Mouse (Mus musculus) stomach, embryonic 16.5 days (tissue): Measurements from ENCODE around the gene Dapp1. TPM values are rescaled to one million over a fixed set of nuclear protein-coding genes. Genes with fewer than 3 reads are reported as not detected.

Source experiments
- ATAC-seq: fragments of 200-750 bp; cut with Nextera tagmentation; 2 replicates; pipeline ENCODE4 v1.8.0; 2017; ENCODE audit warnings: moderate number of reproducible peaks, moderate TSS enrichment; ENCODE audit not compliant: insufficient read depth, low FRiP score
- H3K27ac ChIP-seq: fragments of 300-500 bp; sonication (generic); 2 replicates; pipeline ENCODE4 v1.5.1; 2014; ENCODE audit warnings: low read length
- H3K27me3 ChIP-seq: fragments of 300-500 bp; sonication (generic); 2 replicates; pipeline ENCODE4 v1.6.1; 2014; ENCODE audit warnings: low read length, control low read depth, mixed read lengths; ENCODE audit not compliant: control insufficient read depth, insufficient read depth
- H3K36me3 ChIP-seq: fragments of 300-500 bp; sonication (generic); 2 replicates; pipeline ENCODE4 v1.6.1; 2014; ENCODE audit warnings: low read length; ENCODE audit not compliant: control insufficient read depth, insufficient read depth
- H3K4me1 ChIP-seq: fragments of 300-500 bp; sonication (generic); 2 replicates; pipeline ENCODE4 v1.6.1; 2014; ENCODE audit warnings: low read length, control low read depth, mixed read lengths; ENCODE audit not compliant: control insufficient read depth, insufficient read depth
- H3K4me2 ChIP-seq: fragments of 300-500 bp; sonication (generic); 2 replicates; pipeline ENCODE4 v1.6.1; 2014; ENCODE audit warnings: low read depth, low read length, mixed read lengths
- H3K4me3 ChIP-seq: fragments of 300-500 bp; sonication (generic); replicated peaks from 2 replicates; pipeline ENCODE4 v1.5.1; 2014; ENCODE audit warnings: mild to moderate bottlenecking, low read length
- H3K9ac ChIP-seq: fragments of 300-500 bp; sonication (generic); 2 replicates; pipeline ENCODE4 v1.6.1; 2014; ENCODE audit warnings: low read length
- H3K9me3 ChIP-seq: fragments of 300-500 bp; sonication (generic); replicated peaks from 2 replicates; pipeline ENCODE4 v1.6.1; 2016; ENCODE audit warnings: low read length, control low read depth; ENCODE audit not compliant: control insufficient read depth
- WGBS: fragments of 180-500 bp; shearing (Covaris S2); extraction: QIAGEN DNeasy Blood & Tissue Kit; methylation state at CpG from one replicate; pipeline ENCODE4 v1.1.7; 2014; 5-methylcytosine and 5-hydroxymethylcytosine counted together
- polyA plus RNA-seq: library from polyadenylated mRNA; unstranded; fragments of >200 nt; fragmentation: Nextera tagmentation; extraction: Ambion mirVana; gene quantifications from 2 replicates; pipeline ENCODE4 v1.2.1, GENCODE M21; 2015

Dapp1 gene
- polyA plus RNA-seq, 1 experiment from 2014 or later, result 18.0 TPM

DNA sequence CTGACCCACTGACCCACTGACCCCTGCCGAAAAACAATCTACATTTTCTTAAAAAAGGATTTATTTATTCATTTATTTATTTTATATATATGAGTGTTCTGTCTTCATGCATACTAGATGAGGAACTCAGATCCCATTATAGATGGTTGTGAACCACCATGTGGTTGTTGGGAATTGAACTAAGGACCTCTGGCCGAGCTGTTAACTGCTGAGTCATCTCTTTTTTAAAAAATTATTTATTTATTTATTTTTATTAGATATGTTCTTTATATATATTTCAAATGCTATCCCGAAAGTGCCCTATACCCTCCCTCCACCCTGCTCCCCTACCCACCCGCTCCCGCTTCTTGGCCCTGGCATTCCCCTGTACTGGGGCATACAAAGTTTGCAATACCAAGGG lies 100.3 kb downstream of the Dapp1 start:
- ATAC-seq, result no peak
- Histone ChIP-seq H3K9ac (no peak overlapping the region), H3K27me3 (no peaks in the 10 kb centered on the region), H3K27ac (no peak overlapping the region), H3K4me2 (no peak overlapping the region), H3K4me3 (no peak overlapping the region), H3K4me1 (no peaks in the 10 kb centered on the region), H3K9me3 (0 out of 2 replicates have a peak, but pooled peaks cover 5% of the 10 kb centered on the region), H3K36me3 (0 out of 2 replicates have a peak, but pooled peaks cover 5% of the 10 kb centered on the region)
- WGBS, result 90% methylated on average over 5 of the region's 5 CpGs

Other genes starting within 250 kb of the Dapp1 start
- gene H2afz, start 117.1 kb downstream of the Dapp1 start, polyA plus RNA-seq, result 1,166 and 1,340 TPM in 2 replicates
- 8.0 and 8.4 TPM in 2 replicates for gene Dnajb14, start 113.9 kb downstream of the Dapp1 start, polyA plus RNA-seq
- 113 and 118 TPM in 2 replicates for gene Lamtor3, start 63.0 kb downstream of the Dapp1 start, polyA plus RNA-seq
- gene 1110002E22Rik, start 83.5 kb upstream of the Dapp1 start, polyA plus RNA-seq, result 0.09 and 1.4 TPM in 2 replicates
- 0.14 and 0.19 TPM in 2 replicates for gene Gm5105, start 85.8 kb upstream of the Dapp1 start, polyA plus RNA-seq
- gene Trmt10a, start 161.9 kb upstream of the Dapp1 start, polyA plus RNA-seq, result 8.0 and 9.2 TPM in 2 replicates
- gene Mttp, start 163.4 kb upstream of the Dapp1 start, polyA plus RNA-seq, result 56.2 and 63.7 TPM in 2 replicates
- 0.13 and 0.32 TPM in 2 replicates for gene 4930579F01Rik, start 212.3 kb upstream of the Dapp1 start, polyA plus RNA-seq
- 0.79 and 1.6 TPM in 2 replicates for gene Adh7, start 236.2 kb upstream of the Dapp1 start, polyA plus RNA-seq